Mouse (Mus musculus): Measurements from ENCODE around the gene Gm49394.
A peak's percentile ranks its signal among the peaks of the same experiment; 100 is the strongest.

Gm49394 gene

DNA sequence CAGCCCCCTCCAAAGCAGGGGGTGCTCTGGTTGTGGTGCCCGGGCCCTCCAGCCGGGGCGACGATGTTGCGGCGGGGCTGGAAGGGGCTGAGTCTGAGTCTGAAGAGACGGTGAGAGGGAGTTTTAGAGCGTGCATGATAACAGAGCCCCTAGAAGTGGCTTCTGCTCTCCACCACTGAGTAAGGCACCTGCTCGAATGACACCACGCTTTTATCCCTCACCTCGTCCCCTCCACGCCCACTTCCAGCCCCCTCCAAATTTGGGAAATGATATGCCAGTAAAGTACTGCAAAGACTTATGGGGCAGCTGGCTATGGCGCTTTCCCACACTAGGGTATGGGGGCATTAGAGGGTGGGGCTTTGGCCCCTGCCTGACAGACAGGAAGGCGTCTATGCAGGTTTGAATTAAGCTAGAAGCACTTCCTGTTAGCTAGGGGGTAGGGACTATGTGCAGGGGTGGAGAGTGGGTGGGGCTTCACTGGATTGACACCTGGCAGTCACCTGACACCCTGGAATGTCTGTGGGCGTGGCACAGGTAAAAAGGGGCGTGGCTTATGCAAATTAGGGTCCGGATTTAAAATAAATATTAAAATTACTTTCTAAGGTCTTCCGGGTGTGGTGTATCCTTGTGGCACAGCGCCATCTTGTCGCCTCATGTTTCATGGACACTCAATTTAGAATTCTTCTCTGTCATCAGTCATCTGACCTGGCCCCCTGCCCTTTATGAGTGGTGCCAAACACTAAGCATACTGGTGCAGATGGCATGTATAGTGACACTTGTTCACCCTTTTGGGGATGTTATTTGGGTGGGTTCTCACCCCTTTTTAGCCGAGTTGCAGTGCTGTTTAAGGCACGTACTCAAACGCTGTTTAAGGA is at the start of gene Gm49394:
TSS of gene Gm49394 (minus strand) at position 192 of the 875 bp plus-strand sequence.
- DNase-seq, result no peak

DNA sequence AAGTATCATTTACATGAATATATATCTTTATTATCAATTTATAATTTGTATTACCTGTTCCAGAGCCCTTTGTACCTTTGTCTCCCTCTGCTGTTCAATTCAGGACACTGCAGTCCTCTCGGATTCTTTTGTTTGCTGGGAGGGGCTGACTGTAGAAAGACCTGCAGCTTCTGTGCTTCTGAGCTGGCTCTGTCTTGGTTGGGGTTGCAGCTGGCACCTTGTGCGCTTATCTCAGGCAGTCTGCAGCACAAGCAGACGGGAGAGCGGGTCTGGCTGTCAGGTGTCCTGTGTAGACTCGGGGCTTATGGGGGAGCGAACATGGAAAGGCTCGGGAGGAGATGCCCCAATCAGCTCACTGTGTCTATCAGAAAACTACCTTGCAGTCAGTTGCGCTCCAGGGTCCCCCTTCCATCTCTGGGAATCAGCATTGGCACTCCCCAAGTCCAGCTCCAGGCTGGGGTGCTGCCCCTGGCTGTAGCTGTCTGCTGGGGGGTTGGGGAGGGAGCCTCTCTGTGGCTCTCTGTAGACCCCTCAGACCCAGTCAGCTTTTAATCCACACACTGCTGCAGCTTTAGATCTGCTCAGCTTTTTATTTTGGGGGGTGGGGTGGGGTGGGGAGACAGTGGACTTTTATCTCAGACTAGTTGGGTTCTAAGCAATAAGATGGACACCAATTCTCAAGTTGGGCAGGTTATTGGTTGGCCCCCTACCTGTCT is 45.2 kb upstream of the Gm49394 start:
- peak; percentile 56 for DNase-seq

DNA sequence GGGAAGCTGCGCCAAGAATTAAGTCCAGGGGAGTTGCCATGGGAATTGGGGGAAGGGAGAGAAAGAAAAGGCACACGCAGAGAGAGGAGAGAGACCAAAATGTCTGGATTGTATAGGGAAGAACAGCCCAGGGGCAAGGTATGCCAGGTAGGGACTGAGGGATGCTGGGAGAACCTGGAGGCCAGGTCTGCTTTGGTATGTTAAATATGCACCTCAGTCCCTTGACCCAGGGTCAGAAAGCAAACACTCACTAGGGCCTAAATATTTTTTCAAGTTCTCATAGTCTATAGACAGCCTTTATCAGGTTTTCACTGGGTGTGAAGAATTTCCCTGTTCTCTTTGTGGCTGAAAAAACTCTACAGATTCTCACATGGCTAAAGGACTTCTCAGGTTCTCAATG is 37.1 kb upstream of the Gm49394 start:
- DNase-seq, result no peak

DNA sequence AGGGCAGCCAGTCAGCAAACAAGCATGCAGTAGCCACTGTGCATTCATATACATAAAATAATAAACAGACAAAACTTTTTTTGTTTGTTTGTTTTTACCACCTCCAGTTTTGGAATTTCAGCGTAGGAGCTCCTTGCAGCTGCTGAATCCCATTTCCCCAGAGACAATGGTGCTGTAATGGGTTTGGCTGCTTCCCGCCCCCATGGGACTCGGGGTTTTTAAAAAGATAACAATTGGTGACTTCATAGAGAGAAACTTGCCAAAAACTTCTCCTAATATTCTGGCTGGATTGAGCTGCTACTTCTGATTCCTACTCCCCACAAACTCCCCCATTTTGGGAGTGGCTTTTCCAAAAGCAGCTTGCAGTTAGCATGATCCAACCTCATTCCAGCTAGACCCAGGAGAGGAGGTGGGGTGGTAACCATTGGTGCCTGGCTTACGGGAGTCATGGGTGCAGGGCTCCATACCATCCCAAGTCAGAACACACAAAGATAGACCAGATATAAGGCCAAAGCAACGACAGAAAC is 29.7 kb upstream of the Gm49394 start:
- no peak for DNase-seq

DNA sequence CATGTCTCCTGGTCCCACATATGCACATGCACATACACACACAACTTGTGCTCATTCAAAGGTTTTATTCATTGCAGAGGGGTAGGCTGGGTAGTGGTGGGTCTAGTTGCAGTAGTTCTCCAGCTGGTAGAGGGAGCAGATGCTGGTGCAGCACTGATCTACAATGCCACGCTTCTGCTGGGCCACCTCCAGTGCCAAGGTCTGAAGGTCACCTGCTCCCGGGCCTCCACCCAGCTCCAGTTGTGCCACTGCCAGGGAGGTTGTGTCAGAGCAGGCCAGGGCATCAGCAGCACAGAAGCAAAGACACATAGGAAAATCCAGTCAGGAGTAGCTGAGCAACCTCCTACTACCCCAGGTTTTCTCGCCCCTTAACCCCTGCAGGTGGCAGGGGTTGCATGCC is 8.9 kb upstream of the Gm49394 start:
- DNase-seq, result no peak

DNA sequence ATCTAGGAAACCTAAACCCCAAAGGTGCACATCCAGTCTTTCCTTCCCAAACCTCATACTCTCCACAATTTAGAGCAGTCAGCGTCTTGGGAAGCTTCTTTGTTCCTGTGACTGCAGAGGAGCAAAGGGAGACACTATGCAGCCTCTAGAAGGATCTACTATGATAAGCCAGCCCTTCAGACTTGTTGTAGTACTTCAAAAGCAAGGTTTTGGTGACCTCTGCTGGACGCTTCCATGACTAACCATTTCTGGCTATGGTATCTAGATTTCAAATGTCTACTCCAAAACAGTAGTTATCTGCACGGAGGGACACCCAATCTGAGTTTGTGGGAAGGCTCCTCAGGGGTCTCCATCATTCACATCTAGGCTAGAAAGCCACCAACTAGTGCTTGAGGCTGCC is 5.9 kb upstream of the Gm49394 start:
- peak; percentile 71 for DNase-seq

DNA sequence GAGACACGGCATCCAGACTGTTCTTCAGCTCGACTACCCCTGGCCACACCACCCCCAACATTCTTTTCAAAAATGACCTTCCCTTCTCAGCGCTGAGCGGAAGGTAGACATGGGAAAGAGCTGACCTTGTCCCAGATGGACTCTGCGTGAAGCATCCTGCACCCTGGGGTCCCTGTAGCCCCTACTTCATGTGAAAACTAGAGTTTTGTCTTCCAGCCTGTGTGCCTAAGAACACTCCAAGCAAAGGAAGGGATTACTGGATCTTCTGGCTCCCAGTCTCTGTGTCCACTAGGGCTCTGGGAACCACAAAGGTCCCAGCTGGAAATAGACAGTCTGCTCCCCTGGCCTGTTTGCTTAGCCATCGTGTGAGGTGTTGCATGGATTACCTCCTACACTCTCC is 5.4 kb upstream of the Gm49394 start:
- DNase-seq, result no peak

DNA sequence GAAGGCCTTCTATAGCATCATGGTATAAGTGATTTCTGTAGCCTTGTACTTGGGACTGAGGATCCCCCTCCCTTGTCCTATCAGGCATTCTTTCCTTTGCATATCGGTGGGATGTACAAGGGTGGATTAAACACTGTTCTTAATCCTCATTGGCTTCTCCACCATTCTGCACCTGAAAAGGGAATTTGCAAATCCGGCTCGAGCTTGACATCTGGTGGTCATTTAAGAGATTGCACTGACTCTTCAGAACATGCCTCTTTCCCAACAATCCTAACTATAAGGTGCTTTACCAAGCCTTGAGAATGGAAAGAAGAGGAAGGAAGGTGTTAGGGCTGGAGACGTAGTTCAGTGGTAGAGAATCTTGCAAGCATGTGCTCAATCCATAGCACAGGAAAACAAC is 2.4 kb upstream of the Gm49394 start:
- peak; percentile 63 for DNase-seq

DNA sequence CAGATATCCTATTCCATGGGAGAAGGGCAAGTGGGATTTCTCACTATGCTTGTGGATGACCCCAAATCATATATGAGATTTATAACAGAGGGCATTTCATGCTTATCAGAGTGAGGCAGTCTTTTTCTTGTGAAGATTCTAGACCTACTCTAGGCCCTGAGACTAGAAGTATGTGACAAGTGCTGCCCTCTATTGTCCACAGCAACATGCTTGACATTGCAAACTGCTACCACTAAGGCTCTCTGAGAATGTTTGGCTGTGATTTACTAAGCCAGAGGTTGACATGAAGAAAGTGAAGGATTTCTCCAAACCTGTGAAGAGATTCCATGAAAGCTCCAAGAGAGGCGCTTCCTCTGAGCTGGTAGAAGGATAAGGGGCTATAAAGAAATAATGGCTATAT is 1.3 kb upstream of the Gm49394 start:
- no peak for DNase-seq

DNA sequence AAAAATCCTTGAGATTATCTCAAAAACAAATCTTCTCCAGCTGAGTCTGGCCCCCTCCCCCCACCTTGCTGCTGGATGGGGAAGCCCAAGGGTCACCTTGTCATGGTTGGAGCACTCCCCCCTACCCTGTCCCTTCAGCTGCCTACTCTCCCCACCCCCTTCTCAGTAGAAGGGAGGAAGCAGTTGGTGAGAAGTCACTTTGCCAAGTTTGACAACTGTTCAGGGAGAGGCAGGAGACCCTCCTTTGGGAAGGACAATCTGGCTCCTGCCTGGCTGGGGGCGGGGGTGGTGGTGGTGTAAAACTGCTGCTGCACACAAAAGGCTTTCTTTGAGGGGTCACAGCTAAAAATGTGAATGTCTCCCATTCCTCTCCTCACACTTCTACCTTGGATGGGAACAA is 1.4 kb downstream of the Gm49394 start:
- no peak for DNase-seq

DNA sequence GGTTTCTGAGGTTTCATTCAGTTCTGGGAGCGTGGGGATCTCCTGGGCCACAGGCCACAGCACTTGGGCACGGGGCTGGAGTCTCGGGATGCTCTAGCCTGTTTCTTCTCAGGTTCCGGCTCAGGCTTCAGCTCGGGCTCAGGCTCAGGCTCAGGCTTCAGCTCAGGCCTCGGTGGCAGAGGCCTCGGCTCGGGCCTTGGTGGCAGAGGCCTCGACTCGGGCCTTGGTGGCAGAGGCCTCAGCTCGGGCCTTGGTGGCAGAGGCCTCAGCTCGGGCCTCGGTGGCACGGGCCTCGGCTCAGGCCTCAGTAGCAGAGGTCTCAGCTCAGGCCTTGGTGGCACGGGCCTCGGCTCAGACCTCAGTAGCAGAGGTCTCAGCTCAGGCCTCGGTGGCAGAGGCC is 2.2 kb downstream of the Gm49394 start:
- DNase-seq, result no peak

DNA sequence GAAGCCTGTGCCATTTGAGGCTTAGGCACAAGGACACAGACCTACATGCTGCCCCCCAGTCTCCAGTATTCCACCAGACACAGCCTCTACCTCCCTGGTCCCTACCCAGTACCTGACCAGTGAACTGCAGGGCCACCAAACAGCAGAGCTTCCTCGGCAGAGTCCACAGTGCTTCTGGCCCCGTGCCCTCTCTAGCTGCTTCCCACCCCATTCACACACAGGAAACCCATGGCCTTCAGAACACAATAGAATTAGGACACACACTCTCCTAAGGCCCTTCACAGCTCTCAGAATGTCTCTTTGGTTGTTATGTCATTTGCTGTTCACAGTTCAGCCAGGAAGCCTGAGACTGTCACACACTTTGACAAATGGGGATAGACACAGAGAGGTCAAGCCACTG is 3.1 kb downstream of the Gm49394 start, which contains the start of gene Igf2:
TSS of gene Igf2 (minus strand) at position 158 of the 400 bp plus-strand sequence.
- DNase-seq, result no peak

DNA sequence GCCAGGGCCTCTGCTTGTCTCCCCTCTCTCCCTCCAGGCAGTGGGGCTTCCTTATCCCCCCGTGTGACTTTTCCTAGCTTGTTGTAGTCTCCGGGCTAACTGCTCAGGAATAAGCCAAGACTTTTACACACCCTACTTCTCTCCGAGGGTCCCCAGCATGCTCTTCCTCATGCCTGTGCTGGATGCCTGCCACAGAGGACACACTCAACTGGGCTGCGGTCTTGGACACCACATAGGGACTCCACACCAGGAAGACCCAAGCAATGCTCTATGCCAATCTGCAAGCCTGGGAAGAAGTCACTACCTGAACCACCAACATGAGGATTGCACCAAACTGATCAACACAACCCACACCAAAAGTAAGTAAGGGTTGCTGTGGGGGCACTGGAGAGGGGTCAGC is 3.6 kb downstream of the Gm49394 start:
- no peak for DNase-seq

DNA sequence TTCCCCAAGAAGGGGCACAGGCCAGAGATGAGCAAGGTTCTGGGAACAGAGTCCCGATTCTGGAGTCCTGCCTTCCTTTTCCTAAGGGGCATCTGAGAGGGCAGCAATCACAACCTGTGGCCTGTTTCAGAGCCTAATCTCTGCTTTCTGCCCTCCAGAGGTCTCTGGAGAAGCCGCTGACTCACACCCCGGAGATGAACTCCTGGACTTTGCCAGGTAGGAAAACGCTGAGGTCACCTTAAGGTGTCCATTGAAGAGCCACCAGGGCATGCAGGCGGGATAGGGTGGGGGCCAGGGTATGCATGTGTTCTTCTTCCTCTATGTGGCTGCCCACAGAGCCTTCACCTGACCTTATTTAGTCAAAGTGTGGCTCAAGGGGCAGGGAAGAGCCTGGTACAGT is 4.4 kb downstream of the Gm49394 start:
- no peak for DNase-seq

DNA sequence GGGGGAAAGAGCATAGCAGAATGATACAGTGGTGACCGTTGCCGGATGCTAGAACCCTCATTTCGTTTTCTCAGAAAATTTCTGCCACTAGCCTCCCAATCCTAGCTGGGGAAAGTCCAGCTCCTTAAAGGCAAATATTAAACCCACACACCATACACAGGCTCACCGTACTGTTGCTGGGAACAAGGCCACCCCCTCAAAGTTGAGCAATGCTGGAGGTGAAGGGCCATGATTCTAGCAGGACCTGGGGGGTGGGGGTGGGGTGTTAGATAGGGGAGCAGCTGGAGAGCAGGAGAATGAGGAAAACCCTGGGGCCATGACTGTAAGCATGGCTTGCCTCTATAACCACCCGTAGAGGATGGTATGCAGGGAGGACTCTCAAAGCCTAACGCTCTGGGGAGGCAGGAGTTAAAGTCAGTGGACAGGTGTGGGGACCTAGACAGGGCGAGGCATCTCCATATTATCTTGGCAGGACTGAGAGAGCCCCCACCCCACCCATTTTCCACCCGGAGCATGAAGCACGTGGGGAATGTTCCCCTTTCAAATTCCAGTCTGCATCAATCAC is 5.2 kb downstream of the Gm49394 start:
- DNase-seq, result no peak

DNA sequence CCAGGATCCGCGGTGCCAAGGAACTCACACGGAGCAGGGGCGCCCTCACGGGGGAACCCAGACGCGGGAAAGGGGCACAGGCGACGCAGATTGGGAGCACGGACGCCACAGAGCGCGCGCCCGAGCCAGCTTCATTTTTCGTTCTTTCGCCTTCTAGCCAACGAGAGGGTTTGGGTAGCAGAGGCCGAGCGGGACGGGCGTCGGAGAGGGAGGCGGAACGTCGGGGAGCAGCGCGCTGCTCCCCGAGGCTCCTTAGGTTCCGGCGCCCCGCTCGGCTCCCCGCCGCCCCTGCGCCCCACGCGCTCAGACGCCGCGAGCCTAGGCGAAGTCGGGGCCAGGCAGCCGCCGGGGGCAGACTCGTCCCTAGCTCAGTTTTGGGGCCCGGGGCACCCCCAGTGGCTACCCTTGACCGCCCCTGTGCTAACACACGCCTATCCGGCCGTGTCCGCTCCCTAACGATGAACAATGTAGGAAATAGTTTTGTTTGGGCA is 5.8 kb downstream of the Gm49394 start:
- no peak for DNase-seq

DNA sequence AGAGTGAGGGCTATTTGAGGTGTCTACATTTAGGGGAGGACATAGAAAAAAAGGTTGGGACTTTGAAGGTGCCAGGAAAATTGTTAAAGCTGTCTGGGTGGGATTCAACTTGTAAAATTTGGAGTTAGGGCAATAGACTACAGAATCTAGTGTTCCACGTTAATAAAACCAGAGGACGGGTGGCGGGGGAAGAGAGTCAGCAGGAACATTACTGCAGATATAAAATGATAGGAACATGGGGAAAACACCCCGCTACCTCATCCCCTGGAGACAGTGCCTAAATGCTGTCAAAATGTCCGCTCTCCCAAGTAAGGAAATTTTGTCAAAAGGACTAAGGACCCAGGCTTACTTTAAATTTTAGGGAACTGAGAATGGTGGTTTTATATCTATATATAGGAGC is 6.6 kb downstream of the Gm49394 start:
- no peak for DNase-seq

DNA sequence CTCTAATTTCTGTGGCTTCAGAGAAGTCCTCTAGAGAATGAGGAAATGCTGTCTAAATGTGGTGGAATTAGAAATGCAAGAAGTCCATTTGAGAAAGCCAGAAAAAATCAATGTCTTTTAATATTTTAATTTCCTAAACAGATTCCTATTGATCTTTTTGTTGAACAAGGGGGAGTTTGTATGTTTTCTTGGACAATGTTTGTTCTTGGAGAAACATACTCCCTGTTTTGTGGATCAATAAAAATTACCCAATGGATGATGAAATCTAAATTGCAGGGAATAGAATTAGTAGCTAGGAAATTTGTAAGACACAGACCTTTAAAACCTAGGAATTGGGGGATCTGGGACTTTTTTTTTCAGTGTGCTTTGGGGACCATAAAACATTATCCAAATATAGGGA is 7.9 kb downstream of the Gm49394 start:
- DNase-seq, result no peak

DNA sequence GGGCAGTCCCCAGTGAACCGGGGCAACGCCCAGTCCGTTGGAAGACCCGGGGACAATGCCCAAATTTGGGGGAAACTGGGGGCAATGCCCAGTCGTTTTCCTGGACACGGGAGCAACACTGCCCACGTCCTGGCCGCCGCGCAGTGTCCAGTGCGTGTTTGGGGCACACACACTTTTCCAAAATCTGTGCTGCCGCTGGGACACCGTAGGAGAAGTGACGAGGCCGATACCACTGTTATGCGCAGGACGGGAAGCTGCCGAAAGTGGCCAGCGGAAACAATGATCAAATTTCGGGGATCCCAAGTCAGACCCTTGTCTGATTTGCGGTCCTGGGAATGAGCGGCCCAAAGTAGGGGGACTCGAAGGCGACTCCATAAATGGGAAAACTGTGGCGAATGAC is 8.7 kb downstream of the Gm49394 start:
- DNase-seq, result no peak

DNA sequence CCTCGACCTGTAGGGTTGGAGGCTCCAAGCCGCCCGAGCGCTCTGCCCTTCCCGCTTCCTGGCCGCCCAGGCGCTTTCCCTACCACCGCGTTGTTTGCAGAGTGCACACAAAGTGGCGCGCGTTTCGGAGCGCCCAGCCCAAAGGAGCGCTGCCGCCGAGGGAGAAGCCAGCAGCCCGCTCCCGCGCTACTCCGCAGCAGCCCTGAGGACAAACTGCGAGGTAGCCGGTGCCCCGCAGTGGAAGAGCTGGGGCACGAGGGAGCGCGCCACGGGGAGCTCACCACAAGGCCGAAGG is 9.1 kb downstream of the Gm49394 start:
- DNase-seq, result no peak

DNA sequence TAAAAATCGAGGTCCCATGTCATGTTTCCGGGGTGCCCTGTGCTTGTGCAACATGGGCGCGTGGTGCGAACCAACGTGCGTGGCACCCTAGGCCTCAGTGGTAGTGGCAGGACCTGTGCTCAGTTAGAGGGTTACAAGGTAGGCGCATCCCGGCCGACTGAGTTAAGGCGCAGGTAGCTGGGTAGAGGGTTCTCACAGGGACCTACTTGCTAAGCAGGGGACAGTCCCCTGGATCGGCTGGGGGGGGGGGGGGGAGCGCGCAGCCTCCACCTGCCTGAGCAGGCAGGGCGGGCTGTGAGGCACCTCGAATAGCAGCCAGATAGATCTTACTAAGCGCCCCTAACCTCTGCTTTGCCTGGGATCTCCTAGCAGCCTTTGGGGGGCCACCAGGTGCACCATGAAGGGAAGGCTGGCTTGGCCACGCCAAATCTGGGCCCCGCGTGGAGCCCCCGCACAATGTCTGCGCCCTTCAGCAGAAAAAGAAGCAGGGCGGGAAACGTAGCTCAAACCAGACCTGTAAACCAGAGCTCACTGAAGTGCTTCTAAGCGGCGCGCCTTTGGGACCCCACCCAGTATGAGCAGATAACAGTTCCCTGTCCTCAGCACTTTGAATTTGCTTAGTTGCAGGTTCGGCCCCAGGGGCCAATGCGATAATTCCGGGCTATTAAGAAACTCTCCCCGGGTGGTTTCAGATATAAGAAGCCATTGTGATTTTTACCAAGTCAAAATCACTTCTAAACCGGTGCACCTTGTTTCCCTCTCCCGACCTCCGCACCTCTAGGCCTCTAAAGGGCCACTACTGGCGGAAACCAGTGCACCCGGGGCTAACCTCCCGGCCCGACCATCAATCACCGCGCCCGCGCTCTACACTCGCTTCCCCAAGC is 9.7 kb downstream of the Gm49394 start:
- DNase-seq, result no peak

DNA sequence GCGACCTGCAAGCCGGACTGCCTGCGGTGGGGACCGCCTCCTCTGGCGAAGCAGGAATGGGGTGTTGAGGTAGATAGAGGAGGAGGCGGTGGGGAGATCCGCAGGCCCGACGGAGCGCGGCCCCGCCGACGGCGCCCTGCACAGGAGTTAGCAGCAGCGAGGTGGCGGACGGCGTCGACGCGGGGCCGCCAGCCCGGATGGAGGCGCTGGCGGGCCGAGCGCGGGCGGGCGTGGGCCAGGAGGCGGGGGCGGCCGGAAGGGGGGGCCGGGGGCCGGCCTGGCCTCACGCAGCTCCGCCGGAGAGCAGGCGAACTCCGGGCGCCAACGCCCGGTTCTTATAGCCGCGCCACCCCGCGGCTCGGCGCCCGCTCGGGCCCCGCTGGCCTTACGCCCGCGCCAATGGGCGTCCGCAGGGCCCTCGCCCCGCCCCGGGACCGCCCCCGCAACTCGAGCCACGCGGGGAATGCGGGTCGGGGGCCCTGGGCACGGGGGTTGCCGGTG is 10.5 kb downstream of the Gm49394 start:
- peak; percentile 19 for DNase-seq
